9 mouse cellular contexts compared by ENCODE assay signal in the genomic region with DNA sequence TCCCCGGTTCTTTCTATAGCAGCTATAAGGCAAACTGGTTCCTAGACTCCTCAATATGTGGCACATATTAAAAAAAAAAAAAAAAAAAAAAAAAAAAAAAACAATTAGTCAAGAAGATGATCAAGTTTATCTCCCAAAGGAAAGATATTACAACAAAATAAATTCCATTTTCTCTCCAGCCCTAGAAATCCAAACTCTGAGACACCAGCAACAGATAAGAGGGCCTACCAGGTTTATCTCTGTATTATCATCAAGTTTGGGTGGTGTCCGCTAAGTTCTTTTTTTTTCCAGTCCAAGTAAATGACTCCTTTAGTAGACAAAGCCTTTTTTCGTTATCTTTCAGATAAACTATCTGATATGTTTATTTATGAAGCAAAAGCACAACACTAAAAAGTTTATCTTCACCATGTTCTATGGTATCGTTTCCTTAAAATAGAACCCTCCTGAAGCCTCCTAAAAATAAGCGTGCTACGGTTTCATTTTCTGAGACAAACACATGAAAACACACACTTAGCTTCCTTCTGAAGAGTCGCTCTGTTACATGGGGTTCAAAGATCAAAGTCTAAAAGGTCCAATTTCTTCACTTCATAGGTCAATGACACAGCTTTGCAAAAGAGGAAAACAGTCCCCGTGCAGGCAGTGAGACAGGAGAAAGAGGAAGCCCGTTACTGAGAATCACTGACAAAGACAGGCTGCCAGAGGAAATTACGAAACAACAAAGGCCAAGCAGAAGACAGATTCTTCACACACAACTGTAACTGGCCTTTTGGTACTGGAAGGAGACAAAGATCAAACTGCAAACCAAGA. TPM values are rescaled to one million over a fixed set of nuclear protein-coding genes. Genes with fewer than 3 reads are reported as not detected.
DNase-seq lines count a peak whose midpoint lies in the region; TF ChIP-seq lines count a peak whose summit lies in the region.
"Had no signal": no experiment of that assay in that cellular context is flagged by ENCODE, and none has a peak within 500 bp of the region (broad histone marks: within the 10 kb centered on the region; RNA-seq: fewer than 3 reads in every experiment).

No protein-coding gene starts in this region.

- no peak overlapping the region for H3K4me3 ChIP-seq in liver, adult 2 months (ENCODE audit: insufficient read depth, low read depth, low read length)
- H3K4me3 ChIP-seq in small intestine, adult 2 months (ENCODE audit: low read depth, low read length), result no peak overlapping the region
- H3K4me3 ChIP-seq: stomach, embryonic 15.5 days had no signal

- TF ChIP-seq CTCF in liver, adult 2 months (IDR thresholded peaks at IDR 0.05; ENCODE audit: low read depth, low read length), result no peak
- no peak for TF ChIP-seq CTCF in small intestine, adult 2 months (IDR thresholded peaks at IDR 0.05; ENCODE audit: extremely low read depth, insufficient read length, insufficient replicate concordance, low read depth, low read length)

- no peaks in the 10 kb centered on the region for H3K27me3 ChIP-seq in liver, adult 2 months (ENCODE audit: control insufficient read depth, insufficient read depth, low read length)
- H3K27me3 ChIP-seq in small intestine, adult 2 months (ENCODE audit: control insufficient read depth, insufficient read depth, low read length), result no peaks in the 10 kb centered on the region
- H3K27me3 ChIP-seq: stomach, embryonic 15.5 days had no signal

- H3K27ac ChIP-seq in liver, adult 2 months (replicated peaks; ENCODE audit: insufficient read depth, low read depth, low read length), result peak overlapping the region; percentile 86
- peak overlapping the region; percentile 76 for H3K27ac ChIP-seq in small intestine, adult 2 months (ENCODE audit: insufficient read depth, low read depth, low read length)
- H3K27ac ChIP-seq: stomach, embryonic 15.5 days had no signal

- no peak overlapping the region for H3K9ac ChIP-seq in liver, adult 2 months (ENCODE audit: low read depth, low read length)
- H3K9ac ChIP-seq: stomach, embryonic 15.5 days had no signal

- H3K79me2 ChIP-seq in liver, adult 2 months (ENCODE audit: control insufficient read depth, insufficient read depth, low read length), result peaks cover 41% of the 10 kb centered on the region; the same call in 1 of the 2 replicates

- WGBS in liver, adult 2 months, result 11% methylated on average over 10 of the region's 10 CpGs
- 16% methylated on average over 10 of the region's 10 CpGs for WGBS in small intestine, adult 2 months

- peaks cover 48% of the 10 kb centered on the region for H3K4me1 ChIP-seq in liver, adult 2 months (ENCODE audit: control insufficient read depth, insufficient read depth, low read length)
- H3K4me1 ChIP-seq in small intestine, adult 2 months (ENCODE audit: control insufficient read depth, insufficient read depth, insufficient read length, low read length), result peaks cover 43% of the 10 kb centered on the region

- peak; percentile 61 to 85 for DNase-seq in kidney, adult 8-10 months
- DNase-seq in kidney, postnatal 4 days, result no peak
- peak; percentile 48 to 49 for DNase-seq in adrenal gland, postnatal 36 days
- peak; percentile 99 for DNase-seq in liver, adult 2 months (ENCODE audit: extremely low read depth, low read depth, low spot score)
- DNase-seq in frontal cortex, postnatal 36 days (ENCODE audit: low spot score in 2 of 2), result no peak
- DNase-seq in retina, postnatal 1 day, result no peak
- DNase-seq in neural tube, embryonic 10.5 days (ENCODE audit: extremely low spot score, low spot score), result no peak

- peaks cover 19% of the 10 kb centered on the region for H3K36me3 ChIP-seq in liver, adult 2 months (ENCODE audit: control insufficient read depth, insufficient read depth, low read length)
- H3K36me3 ChIP-seq in small intestine, adult 2 months (ENCODE audit: control insufficient read depth, insufficient read depth, low read length), result peaks cover 32% of the 10 kb centered on the region

- no peak for TF ChIP-seq POLR2A in liver, adult 2 months (IDR thresholded peaks at IDR 0.05; ENCODE audit: extremely low read depth, insufficient read depth, low read length)
- no peak for TF ChIP-seq POLR2A in small intestine, adult 2 months (IDR thresholded peaks at IDR 0.05; ENCODE audit: low read depth, low read length)

RNA-seq across cellular contexts. Expression of gene Foxo3, which starts 6.1 kb away (rescaled TPM):
- 10 to 100 TPM; 56.9 to 78.5 TPM for total RNA-seq in adrenal gland, postnatal 36 days (2021)
- total RNA-seq in liver, adult 2 months (2014; rRNA removed), result 34.2 and 35.4 TPM in 2 replicates
- polyA plus RNA-seq in liver, adult 2 months (2012; rRNA removed), result 17.0 and 17.7 TPM in 2 replicates
- polyA plus RNA-seq in small intestine, adult 2 months (2012; rRNA removed), result 25.5 and 49.5 TPM in 2 replicates

Comparison
In these comparisons a context has a peak if more than half of its experiments do, and no peak if none do; other contexts are left out.
1. DNase-seq: peak in kidney, adult 8-10 months (2 of 2), adrenal gland, postnatal 36 days (2 of 2) and liver, adult 2 months (single experiment); none in kidney, postnatal 4 days (0 of 2), frontal cortex, postnatal 36 days (0 of 2), retina, postnatal 1 day (single experiment) and neural tube, embryonic 10.5 days (single experiment).